Mouse (Mus musculus): ENCODE measurements around the gene Sox5. TPM values are rescaled to one million over a fixed set of nuclear protein-coding genes. Genes with fewer than 3 reads are reported as not detected.

Sox5 gene
- total RNA-seq, 2 experiments from 2014 or later: 0.51 to 3.1 TPM

GRCm38 (mm10) chr6:144367626-144368077, 414.1 kb downstream of the Sox5 start:
- no peak for ATAC-seq (replicated peaks; ENCODE audit: low FRiP score, poor library complexity, severe bottlenecking)

DNA sequence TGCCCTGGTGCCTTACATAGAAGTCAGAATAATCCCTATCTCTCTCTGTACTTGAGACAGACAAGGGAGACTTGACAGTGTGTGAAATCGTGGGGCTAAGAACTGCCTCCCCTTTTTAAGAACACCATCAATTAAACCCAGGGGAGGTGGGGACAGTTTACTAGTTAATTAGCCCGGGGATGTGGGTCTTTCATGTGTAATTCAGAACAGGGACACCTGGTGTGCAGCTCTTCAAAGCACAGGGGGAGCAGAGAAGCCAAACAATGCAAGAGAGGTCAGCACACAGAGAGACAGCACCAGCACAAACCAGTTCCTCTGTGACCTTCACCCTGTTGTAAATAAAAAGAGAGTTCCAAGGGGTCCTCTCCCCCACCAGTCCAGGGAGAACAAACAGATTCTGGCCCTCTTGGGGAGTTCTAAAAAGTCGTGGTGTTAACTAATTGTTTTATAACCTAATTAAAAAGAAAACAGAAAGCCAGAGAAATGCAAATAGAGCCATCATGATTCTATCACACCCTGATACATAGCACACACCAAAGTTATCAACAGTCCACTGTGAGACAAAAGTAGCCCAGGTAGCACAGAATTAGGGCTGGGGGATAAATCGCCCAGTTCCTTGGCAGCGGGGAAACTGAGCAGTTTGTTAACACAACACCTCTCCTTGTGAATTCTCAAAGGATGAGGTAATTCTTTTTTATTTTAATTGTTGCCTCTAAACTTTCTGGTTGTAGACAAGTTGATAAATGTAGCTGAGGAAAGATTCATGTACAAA, 420.3 kb downstream of the Sox5 start:
- ATAC-seq (replicated peaks; ENCODE audit: low FRiP score, poor library complexity, severe bottlenecking): no peak

GRCm38 (mm10) chr6:144357081-144357480, 424.7 kb downstream of the Sox5 start:
- no peak for ATAC-seq (replicated peaks; ENCODE audit: low FRiP score, poor library complexity, severe bottlenecking)

- ATAC-seq (replicated peaks; ENCODE audit: low FRiP score, poor library complexity, severe bottlenecking): no peak
Measured at GRCm38 (mm10) chr6:144351049-144351448, 430.7 kb downstream of the Sox5 start.

GRCm38 (mm10) chr6:144343338-144343737, 438.4 kb downstream of the Sox5 start:
- no peak for ATAC-seq (replicated peaks; ENCODE audit: low FRiP score, poor library complexity, severe bottlenecking)

DNA sequence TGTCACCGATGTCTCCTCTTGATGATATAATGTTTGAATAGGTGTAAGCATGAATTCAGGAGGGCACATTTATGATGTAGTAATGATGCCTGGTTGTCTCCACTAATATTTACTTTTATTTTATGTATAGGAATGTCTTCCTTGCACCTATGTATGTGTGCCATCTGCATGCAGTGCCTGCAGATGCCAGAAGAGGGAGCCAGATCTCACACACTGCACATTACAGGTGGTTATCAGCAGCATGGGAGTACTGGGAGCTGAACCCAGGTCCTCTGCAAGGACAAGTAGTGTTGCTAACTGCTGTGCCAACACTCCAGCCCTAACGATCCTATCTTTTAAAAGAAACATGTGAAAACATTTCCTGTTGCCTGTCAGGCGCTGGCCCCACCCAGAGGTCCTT, 442.2 kb downstream of the Sox5 start:
- no peak for ATAC-seq (replicated peaks; ENCODE audit: low FRiP score, poor library complexity, severe bottlenecking)

- ATAC-seq (replicated peaks; ENCODE audit: low FRiP score, poor library complexity, severe bottlenecking): no peak
Measured at GRCm38 (mm10) chr6:144339006-144339405, 442.8 kb downstream of the Sox5 start.

GRCm38 (mm10) chr6:144338221-144338620, 443.6 kb downstream of the Sox5 start:
- ATAC-seq (replicated peaks; ENCODE audit: low FRiP score, poor library complexity, severe bottlenecking): no peak

DNA sequence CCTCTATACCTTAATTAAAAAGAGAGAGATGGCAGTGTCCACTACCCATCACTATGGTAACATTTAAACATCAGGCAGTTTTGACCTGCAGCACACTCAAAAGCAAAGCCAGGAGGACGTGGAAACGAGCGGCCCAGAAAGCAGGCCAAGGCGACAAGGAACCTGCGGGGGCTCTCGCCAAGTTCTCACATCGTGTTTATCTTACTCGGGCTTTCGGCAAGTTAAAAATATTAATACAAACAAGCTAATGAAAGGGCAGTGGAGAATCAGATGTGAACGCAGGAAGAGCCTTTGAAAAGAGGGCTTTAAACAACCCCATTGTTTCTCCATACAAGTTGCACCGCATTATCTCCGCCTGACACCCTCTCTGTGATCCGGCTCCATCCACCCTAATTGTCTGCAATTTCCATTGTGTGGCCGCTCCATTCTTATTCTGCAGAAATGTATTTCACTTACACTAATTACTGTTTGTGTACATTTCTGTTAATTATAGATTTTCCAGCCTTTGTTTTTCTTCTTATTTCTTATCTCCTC, 444.3 kb downstream of the Sox5 start:
- ATAC-seq (replicated peaks; ENCODE audit: low FRiP score, poor library complexity, severe bottlenecking): no peak

GRCm38 (mm10) chr6:144336789-144337188, 445.0 kb downstream of the Sox5 start:
- no peak for ATAC-seq (replicated peaks; ENCODE audit: low FRiP score, poor library complexity, severe bottlenecking)

- ATAC-seq (replicated peaks; ENCODE audit: low FRiP score, poor library complexity, severe bottlenecking): no peak
Measured at GRCm38 (mm10) chr6:144333146-144333545, 448.6 kb downstream of the Sox5 start.

DNA sequence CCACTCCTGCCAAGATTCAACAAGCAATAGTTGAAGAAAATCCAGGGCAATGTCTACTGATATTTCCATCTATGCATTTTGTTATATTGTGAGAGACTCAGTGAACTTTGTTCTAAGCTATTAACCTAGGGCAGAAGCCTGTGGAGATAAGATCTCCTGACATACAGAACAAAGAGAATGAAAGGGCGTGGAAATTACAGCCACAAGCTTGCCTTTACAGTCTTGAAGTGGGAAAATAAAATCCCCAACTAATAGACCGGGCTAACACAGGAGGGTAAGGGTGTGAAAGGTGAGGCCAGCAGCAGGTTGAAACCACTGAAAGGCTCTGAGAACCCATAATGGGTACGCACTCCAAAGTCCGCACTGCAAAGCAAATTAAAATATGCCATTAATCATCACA, 449.8 kb downstream of the Sox5 start:
- ATAC-seq (replicated peaks; ENCODE audit: low FRiP score, poor library complexity, severe bottlenecking): no peak

DNA sequence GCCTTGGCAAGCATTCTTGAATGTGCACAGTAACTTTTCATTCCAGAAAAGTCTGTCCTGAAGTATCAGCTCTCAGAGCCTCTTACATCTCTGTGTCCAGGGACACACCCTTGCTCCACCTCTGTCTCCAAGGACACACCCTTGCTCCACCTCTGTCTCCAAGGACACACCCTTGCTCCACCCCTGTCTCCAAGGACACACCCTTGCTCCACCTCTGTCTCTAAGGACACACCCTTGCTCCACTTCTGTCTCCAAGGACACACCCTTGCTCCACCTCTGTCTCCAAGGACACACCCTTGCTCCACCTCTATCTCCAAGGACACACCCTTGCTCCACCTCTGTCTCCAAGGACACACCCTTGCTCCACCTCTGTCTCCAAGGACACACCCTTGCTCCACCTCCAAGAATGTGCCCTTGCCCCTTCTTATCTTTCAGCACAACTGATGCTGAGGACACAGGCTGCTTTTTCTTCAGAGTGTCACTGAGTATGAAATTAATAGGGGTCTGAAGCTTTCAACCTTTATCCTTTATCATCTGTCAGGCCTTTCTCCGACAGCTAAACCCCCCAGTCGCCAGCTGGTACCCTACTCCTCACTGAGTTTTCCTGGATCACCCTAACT, 452.4 kb downstream of the Sox5 start:
- ATAC-seq (replicated peaks; ENCODE audit: low FRiP score, poor library complexity, severe bottlenecking): no peak

DNA sequence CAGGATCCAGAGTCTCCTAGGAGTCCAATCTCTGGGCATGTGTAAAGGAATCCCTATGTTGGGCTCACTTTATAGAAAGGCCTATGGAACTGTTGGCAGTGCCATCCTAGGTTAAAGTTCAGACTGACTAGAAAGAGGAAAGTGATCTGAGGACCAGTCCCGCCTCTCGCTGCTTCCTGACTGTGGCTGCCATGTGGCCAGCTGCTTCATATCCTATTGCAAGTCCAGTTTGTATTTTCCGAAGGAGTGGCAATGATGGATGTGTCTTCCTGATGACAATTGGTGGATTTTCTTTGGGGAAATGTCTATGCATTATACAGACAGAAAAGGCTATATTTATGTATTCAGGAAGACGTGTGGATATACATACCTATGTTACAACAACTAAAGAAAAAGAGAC, 453.0 kb downstream of the Sox5 start:
- no peak for ATAC-seq (replicated peaks; ENCODE audit: low FRiP score, poor library complexity, severe bottlenecking)

GRCm38 (mm10) chr6:144326817-144327216, 455.0 kb downstream of the Sox5 start:
- ATAC-seq (replicated peaks; ENCODE audit: low FRiP score, poor library complexity, severe bottlenecking): no peak

GRCm38 (mm10) chr6:144323372-144323771, 458.4 kb downstream of the Sox5 start:
- no peak for ATAC-seq (replicated peaks; ENCODE audit: low FRiP score, poor library complexity, severe bottlenecking)

DNA sequence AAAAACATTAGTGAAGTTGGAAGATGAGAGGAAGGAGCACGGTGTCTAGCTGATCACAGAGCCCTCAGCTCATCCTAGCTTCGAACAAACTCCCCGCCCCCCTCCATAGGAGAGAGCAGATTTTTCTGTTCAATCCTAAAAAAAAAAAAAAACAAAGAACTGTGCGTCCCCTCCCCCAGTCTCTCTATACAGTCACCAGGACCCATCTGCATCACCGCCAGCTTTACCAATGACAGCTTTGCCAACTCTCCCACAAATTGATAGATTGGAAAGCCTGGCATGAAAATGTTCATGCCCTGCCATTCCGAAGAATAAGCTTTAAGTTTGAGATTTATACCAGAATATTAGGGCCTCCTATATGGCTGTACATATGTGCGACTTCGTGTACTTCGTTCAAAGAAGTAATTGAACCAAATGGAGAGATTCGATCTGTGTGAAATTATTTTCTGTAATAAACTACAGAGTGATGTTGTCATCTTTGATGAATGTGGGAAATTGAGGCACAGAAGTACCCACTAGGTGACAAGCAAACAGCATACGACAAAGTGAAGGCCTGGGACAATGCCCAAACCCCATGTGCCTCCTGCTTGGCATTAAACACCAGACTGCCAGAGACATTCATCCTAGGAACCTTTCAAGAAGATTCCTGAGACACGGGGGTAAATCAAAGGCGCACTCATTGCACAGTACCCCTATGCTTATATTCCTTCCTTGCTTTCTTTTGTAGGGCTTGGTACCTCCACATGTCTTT, 459.3 kb downstream of the Sox5 start:
- ATAC-seq (replicated peaks; ENCODE audit: low FRiP score, poor library complexity, severe bottlenecking): no peak

- ATAC-seq (replicated peaks; ENCODE audit: low FRiP score, poor library complexity, severe bottlenecking): no peak
Measured at GRCm38 (mm10) chr6:144320327-144320726, 461.4 kb downstream of the Sox5 start.

- no peak for ATAC-seq (replicated peaks; ENCODE audit: low FRiP score, poor library complexity, severe bottlenecking)
Measured at GRCm38 (mm10) chr6:144319717-144320116, 462.1 kb downstream of the Sox5 start.

Measured in erythroblast, adult 5-6 weeks (primary cell).